11 mouse cellular contexts compared by ENCODE assay signal in the genomic region with DNA sequence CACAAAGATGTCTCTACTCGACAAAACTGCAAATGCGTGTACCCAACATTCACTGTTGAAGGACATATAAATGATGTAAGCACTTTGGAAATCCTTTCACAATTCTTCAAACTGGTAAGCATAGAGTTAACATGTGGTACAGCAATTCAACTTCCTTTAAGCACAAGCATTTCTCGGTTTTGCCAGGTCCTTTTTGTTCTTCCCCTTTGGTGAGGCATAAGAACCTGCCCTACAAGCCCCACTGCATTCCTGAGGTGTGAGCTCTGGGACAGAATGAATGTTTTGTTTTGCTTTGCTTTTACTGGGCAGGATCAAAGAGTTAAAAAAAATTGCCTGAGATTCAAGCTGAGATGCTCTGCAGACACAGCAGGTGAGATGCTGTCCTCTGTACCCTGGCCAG.
DNase-seq lines count a peak whose midpoint lies in the region; ATAC-seq and TF ChIP-seq lines count a peak whose summit lies in the region.
"Had no signal": no experiment of that assay in that cellular context is flagged by ENCODE, and none has a peak within 500 bp of the region (broad histone marks: within the 10 kb centered on the region; RNA-seq: fewer than 3 reads in every experiment).

No protein-coding gene starts in this region.

- WGBS in lung, embryonic 14.5 days, result 43% methylated on average over 3 of the region's 3 CpGs
- WGBS in lung, embryonic 16.5 days, result 40% methylated on average over 3 of the region's 3 CpGs

- H3K9me3 ChIP-seq in lung, embryonic 14.5 days (ENCODE audit: low read depth, low read length), result no peaks in the 10 kb centered on the region
- no peaks in the 10 kb centered on the region for H3K9me3 ChIP-seq in lung, embryonic 16.5 days (ENCODE audit: control insufficient read depth, low read length)
- H3K9me3 ChIP-seq: limb, embryonic 12.5 days had no signal

- no peak for TF ChIP-seq CTCF in lung, embryonic 14.5 days (IDR thresholded peaks at IDR 0.05; ENCODE audit: low read depth)

- H3K9ac ChIP-seq in lung, embryonic 14.5 days, result no peak overlapping the region
- no peak overlapping the region for H3K9ac ChIP-seq in lung, embryonic 16.5 days (ENCODE audit: low read length)
- H3K9ac ChIP-seq: limb, embryonic 12.5 days had no signal

- DNase-seq in lung, embryonic 14.5 days, result peak; percentile 74
- no peak for DNase-seq in lung, postnatal 14 days
- peak; percentile 42 for DNase-seq in fat pad, adult 2 months (ENCODE audit: extremely low read depth, low read depth, low spot score)
- DNase-seq in urinary bladder, postnatal 25 days (ENCODE audit: low spot score), result peak; percentile 68
- DNase-seq in right cerebral cortex, postnatal 25 days, result no peak
- DNase-seq in left cerebral cortex, adult 18-20 months (ENCODE audit: low spot score in 2 of 2), result no peak
- no peak for DNase-seq in thymus, postnatal 0 days (ENCODE audit: low spot score)
- DNase-seq: thymus, adult 2 months had no signal

- no peaks in the 10 kb centered on the region for H3K27me3 ChIP-seq in lung, embryonic 14.5 days (ENCODE audit: insufficient read depth, low read length)
- H3K27me3 ChIP-seq in lung, embryonic 16.5 days (ENCODE audit: control insufficient read depth, insufficient read depth, low read depth, low read length), result no peaks in the 10 kb centered on the region
- H3K27me3 ChIP-seq: limb, embryonic 12.5 days had no signal

- H3K27ac ChIP-seq in lung, embryonic 14.5 days (ENCODE audit: low read depth), result no peak overlapping the region
- H3K27ac ChIP-seq in lung, embryonic 16.5 days (ENCODE audit: low read length), result peak overlapping the region; percentile 36
- H3K27ac ChIP-seq: limb, embryonic 12.5 days had no signal

- no peaks in the 10 kb centered on the region for H3K4me1 ChIP-seq in lung, embryonic 14.5 days (ENCODE audit: insufficient read depth)
- H3K4me1 ChIP-seq in lung, embryonic 16.5 days (replicated peaks; ENCODE audit: control insufficient read depth, insufficient read depth, low read length), result no peaks in the 10 kb centered on the region

- no peak overlapping the region for H3K4me2 ChIP-seq in lung, embryonic 14.5 days
- no peak overlapping the region for H3K4me2 ChIP-seq in lung, embryonic 16.5 days (ENCODE audit: low read depth, low read length)
- H3K4me2 ChIP-seq: limb, embryonic 12.5 days had no signal

- no peak overlapping the region for H3K4me3 ChIP-seq in lung, embryonic 14.5 days (ENCODE audit: low read depth, low read length)
- no peak overlapping the region for H3K4me3 ChIP-seq in lung, embryonic 16.5 days (ENCODE audit: low read length)
- H3K4me3 ChIP-seq: erythroblast, embryonic 14.5 days; limb, embryonic 12.5 days had no signal

- H3K36me3 ChIP-seq in lung, embryonic 14.5 days (ENCODE audit: insufficient read depth), result no peaks in the 10 kb centered on the region
- no peaks in the 10 kb centered on the region for H3K36me3 ChIP-seq in lung, embryonic 16.5 days (ENCODE audit: control insufficient read depth, insufficient read depth, low read length)
- H3K36me3 ChIP-seq: limb, embryonic 12.5 days had no signal

- ATAC-seq in lung, embryonic 14.5 days (ENCODE audit: insufficient read depth), result peak; percentile 91
- ATAC-seq in lung, embryonic 16.5 days (ENCODE audit: low read depth), result peak; percentile 82

Comparison
In these comparisons a context has a peak if more than half of its experiments do, and no peak if none do; other contexts are left out.
1. DNase-seq: peak in lung, embryonic 14.5 days (single experiment), fat pad, adult 2 months (single experiment) and urinary bladder, postnatal 25 days (single experiment); none in lung, postnatal 14 days (single experiment), right cerebral cortex, postnatal 25 days (single experiment), left cerebral cortex, adult 18-20 months (0 of 2) and thymus, postnatal 0 days (single experiment).